Mouse (Mus musculus): ENCODE measurements around the gene Tas2r121. TPM values are rescaled to one million over a fixed set of nuclear protein-coding genes. Genes with fewer than 3 reads are reported as not detected.

The Tas2r121 gene
- total and polyA plus RNA-seq, 3 experiments, result not detected

DNA sequence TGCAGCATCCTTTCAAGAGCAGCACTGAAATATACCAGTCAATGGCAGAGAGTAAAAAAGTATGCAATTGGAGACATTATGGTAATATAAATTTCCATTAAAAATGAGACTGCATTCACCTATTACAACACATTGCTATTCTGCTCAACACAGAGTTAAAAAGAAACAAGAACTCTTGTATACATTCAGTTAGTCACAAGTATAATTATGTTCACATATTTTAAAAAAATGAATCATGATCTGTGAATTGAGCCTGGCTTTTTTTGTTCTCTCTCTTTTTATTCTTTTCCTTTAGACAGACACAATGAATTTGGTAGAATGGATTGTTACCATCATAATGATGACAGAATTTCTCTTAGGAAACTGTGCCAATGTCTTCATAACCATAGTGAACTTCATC, 44.2 kb downstream of the Tas2r121 start, which contains the start of gene Tas2r120:
Gene Tas2r120, plus strand, starts transcription at position 301 of the 400 bp plus-strand sequence.
- no peak within 1 kb of the TSS for H3K9ac ChIP-seq (ENCODE audit: insufficient read depth, low read depth)
- dilution Hi-C loops (cut with MboI; ENCODE audit: extremely low pct_ligation_motif_present, extremely low pct_unique_long_range_greater_than_20kb, low sequenced_read_pairs), result no loop called here

DNA sequence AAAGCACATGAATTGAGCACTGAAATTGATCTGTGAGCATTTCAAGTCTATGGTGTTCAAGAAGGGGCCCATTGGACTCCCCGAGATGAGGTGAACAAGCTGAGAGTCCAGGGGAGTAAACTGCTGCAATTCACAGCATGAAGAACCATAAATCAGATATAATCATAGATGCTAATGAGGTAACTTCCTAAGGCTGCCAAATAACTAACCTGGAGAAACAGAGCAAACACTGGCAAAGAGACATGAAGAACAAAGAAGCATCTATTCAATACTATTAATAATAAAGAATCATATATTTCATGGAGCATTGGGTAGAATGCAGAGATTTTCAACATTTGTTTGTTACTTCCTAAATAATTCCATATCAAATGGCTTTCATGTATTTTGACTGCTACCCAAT, 49.4 kb downstream of the Tas2r121 start, which contains the start of gene A630073D07Rik:
Gene A630073D07Rik, minus strand, starts transcription at position 101 of the 400 bp plus-strand sequence.
- Histone ChIP-seq H3K79me2 (replicated peaks; ENCODE audit: control insufficient read depth, extremely low read depth, insufficient read depth, poor library complexity, severe bottlenecking) (no peaks in the 10 kb centered on the region), H3K4me2 (ENCODE audit: insufficient read depth, low read depth, poor library complexity, severe bottlenecking) (no peak within 1 kb of the TSS), H3K9me3 (replicated peaks; ENCODE audit: low read length) (peaks cover under 1% of the 10 kb centered on the region), H3K36me3 (replicated peaks in 1 of 2; ENCODE audit: control insufficient read depth in 1 of 2, insufficient read depth in 1 of 2, low read length in 1 of 2) (no peaks in the 10 kb centered on the region), H3K4me3 (replicated peaks in 1 of 3; ENCODE audit: low read depth in 2 of 3, low read length in 2 of 3, poor library complexity in 1 of 3) (no peak within 1 kb of the TSS), H3K4me1 (ENCODE audit: control insufficient read depth in 1 of 2, insufficient read depth in 2 of 2) (no peaks in the 10 kb centered on the region), H3K27me3 (replicated peaks) (no peaks in the 10 kb centered on the region), H3K9ac (ENCODE audit: insufficient read depth, low read depth) (no peak within 1 kb of the TSS), H3K27ac (ENCODE audit: insufficient read depth, low read depth) (no peak within 1 kb of the TSS)
- DNase-seq (ENCODE audit: extremely low read depth), result no peak
- no peak for TF ChIP-seq JUN (IDR thresholded peaks at IDR 0.05; ENCODE audit: insufficient read depth, low read depth, low read length)
- no peak for TF ChIP-seq GABPA (IDR thresholded peaks at IDR 0.05; ENCODE audit: insufficient replicate concordance, low read depth, low read length)
- no peak for TF ChIP-seq ZC3H11A (IDR thresholded peaks at IDR 0.05; ENCODE audit: low read depth, low read length)
- no peak for TF ChIP-seq MAX (IDR thresholded peaks at IDR 0.05; ENCODE audit: low read length)
- no peak for TF ChIP-seq UBTF (IDR thresholded peaks at IDR 0.05; ENCODE audit: low read depth, low read length)
- no peak for TF ChIP-seq TCF12 (IDR thresholded peaks at IDR 0.05; ENCODE audit: low read depth, low read length)
- no peak for TF ChIP-seq POLR2A (IDR thresholded peaks at IDR 0.05; ENCODE audit: low read depth, low read length)
- TF ChIP-seq POLR2AphosphoS2 (IDR thresholded peaks at IDR 0.05; ENCODE audit: low read depth, low read length), result no peak
- dilution Hi-C loops (cut with MboI; ENCODE audit: extremely low pct_ligation_motif_present, extremely low pct_unique_long_range_greater_than_20kb, low sequenced_read_pairs) (no loop called here), in situ Hi-C loops (cut with MboI; ENCODE audit: low pct_ligation_motif_present, low pct_unique_long_range_greater_than_20kb, low sequenced_read_pairs) (no loop called here)

More for the DNA sequence above, 44.2 kb downstream of the Tas2r121 start, which contains the start of gene Tas2r120:
- H3K36me3 ChIP-seq (replicated peaks in 1 of 2; ENCODE audit: control insufficient read depth in 1 of 2, insufficient read depth in 1 of 2, low read length in 1 of 2), result no peaks in the 10 kb centered on the region
- H3K4me1 ChIP-seq (ENCODE audit: control insufficient read depth in 1 of 2, insufficient read depth in 2 of 2), result no peaks in the 10 kb centered on the region
- no peak for DNase-seq (ENCODE audit: extremely low read depth)
- H3K79me2 ChIP-seq (replicated peaks; ENCODE audit: control insufficient read depth, extremely low read depth, insufficient read depth, poor library complexity, severe bottlenecking), result no peaks in the 10 kb centered on the region
- TF ChIP-seq MEF2A (IDR thresholded peaks at IDR 0.05; ENCODE audit: borderline replicate concordance, low read depth, low read length) (no peak), MYC (IDR thresholded peaks at IDR 0.05; ENCODE audit: low read depth, low read length) (no peak), ZMIZ1 (IDR thresholded peaks at IDR 0.05; ENCODE audit: low read depth, low read length) (no peak), E2F4 (IDR thresholded peaks at IDR 0.05; ENCODE audit: insufficient replicate concordance, low read depth, low read length) (no peak), POLR2AphosphoS2 (IDR thresholded peaks at IDR 0.05; ENCODE audit: low read depth, low read length) (no peak), MAZ (IDR thresholded peaks at IDR 0.05; ENCODE audit: low read depth, low read length) (no peak), SMC3 (IDR thresholded peaks at IDR 0.05; ENCODE audit: low read depth, low read length) (no peak), NELFE (IDR thresholded peaks at IDR 0.05; ENCODE audit: low read depth, low read length) (no peak), CHD1 (IDR thresholded peaks at IDR 0.05; ENCODE audit: low read depth, low read length) (no peak)
- H3K4me3 ChIP-seq (replicated peaks in 1 of 3; ENCODE audit: low read depth in 2 of 3, low read length in 2 of 3, poor library complexity in 1 of 3), result no peak within 1 kb of the TSS
- no peak within 1 kb of the TSS for H3K4me2 ChIP-seq (ENCODE audit: insufficient read depth, low read depth, poor library complexity, severe bottlenecking)
- no peaks in the 10 kb centered on the region for H3K27me3 ChIP-seq (replicated peaks)
- peaks cover 14% of the 10 kb centered on the region for H3K9me3 ChIP-seq (replicated peaks; ENCODE audit: low read length)
- H3K27ac ChIP-seq (ENCODE audit: insufficient read depth, low read depth), result no peak within 1 kb of the TSS
- in situ Hi-C loops (cut with MboI; ENCODE audit: low pct_ligation_motif_present, low pct_unique_long_range_greater_than_20kb, low sequenced_read_pairs), result no loop called here

Other genes starting within 250 kb of the Tas2r121 start
- gene Prh1, start 131.2 kb downstream of the Tas2r121 start, total RNA-seq (2012; rRNA removed), result not detected in 2 replicates
- not detected in 2 replicates for gene Prh1, start 131.2 kb downstream of the Tas2r121 start, total RNA-seq (2014; rRNA removed)
- not detected in 2 replicates for gene Prh1, start 131.2 kb downstream of the Tas2r121 start, polyA plus RNA-seq (2012; ENCODE audit: insufficient read length, low read depth)
- not detected in 2 replicates for gene Prp2, start 105.1 kb downstream of the Tas2r121 start, total RNA-seq (2012; rRNA removed)
- not detected in 2 replicates for gene Prp2, start 105.1 kb downstream of the Tas2r121 start, total RNA-seq (2014; rRNA removed)
- gene Prp2, start 105.1 kb downstream of the Tas2r121 start, polyA plus RNA-seq (2012; ENCODE audit: insufficient read length, low read depth), result not detected in 2 replicates
- not detected in 2 replicates for gene A630073D07Rik, start 49.5 kb downstream of the Tas2r121 start, total RNA-seq (2012; rRNA removed)
- not detected in 2 replicates for gene A630073D07Rik, start 49.5 kb downstream of the Tas2r121 start, total RNA-seq (2014; rRNA removed)
- gene A630073D07Rik, start 49.5 kb downstream of the Tas2r121 start, polyA plus RNA-seq (2012; ENCODE audit: insufficient read length, low read depth), result not detected in 2 replicates
- not detected in 2 replicates for gene Tas2r120, start 44.1 kb downstream of the Tas2r121 start, total RNA-seq (2012; rRNA removed)
- gene Tas2r120, start 44.1 kb downstream of the Tas2r121 start, total RNA-seq (2014; rRNA removed), result not detected in 2 replicates
- gene Tas2r120, start 44.1 kb downstream of the Tas2r121 start, polyA plus RNA-seq (2012; ENCODE audit: insufficient read length, low read depth), result not detected in 2 replicates
- gene Tas2r122, start 10.9 kb upstream of the Tas2r121 start, total RNA-seq (2012; rRNA removed), result not detected in 2 replicates
- not detected in 2 replicates for gene Tas2r122, start 10.9 kb upstream of the Tas2r121 start, total RNA-seq (2014; rRNA removed)
- gene Tas2r122, start 10.9 kb upstream of the Tas2r121 start, polyA plus RNA-seq (2012; ENCODE audit: insufficient read length, low read depth), result not detected in 2 replicates
- not detected in 2 replicates for gene Tas2r115, start 37.0 kb upstream of the Tas2r121 start, total RNA-seq (2012; rRNA removed)
- not detected in 2 replicates for gene Tas2r115, start 37.0 kb upstream of the Tas2r121 start, total RNA-seq (2014; rRNA removed)
- gene Tas2r115, start 37.0 kb upstream of the Tas2r121 start, polyA plus RNA-seq (2012; ENCODE audit: insufficient read length, low read depth), result not detected in 2 replicates
- gene Tas2r124, start 53.7 kb upstream of the Tas2r121 start, total RNA-seq (2012; rRNA removed), result not detected in 2 replicates
- gene Tas2r124, start 53.7 kb upstream of the Tas2r121 start, total RNA-seq (2014; rRNA removed), result not detected in 2 replicates
- gene Tas2r124, start 53.7 kb upstream of the Tas2r121 start, polyA plus RNA-seq (2012; ENCODE audit: insufficient read length, low read depth), result not detected in 2 replicates
- gene Tas2r102, start 61.1 kb upstream of the Tas2r121 start, total RNA-seq (2012; rRNA removed), result not detected in 2 replicates
- not detected in 2 replicates for gene Tas2r102, start 61.1 kb upstream of the Tas2r121 start, total RNA-seq (2014; rRNA removed)
- gene Tas2r102, start 61.1 kb upstream of the Tas2r121 start, polyA plus RNA-seq (2012; ENCODE audit: insufficient read length, low read depth), result not detected in 2 replicates
- not detected in 2 replicates for gene Tas2r136, start 77.2 kb upstream of the Tas2r121 start, total RNA-seq (2012; rRNA removed)
- not detected in 2 replicates for gene Tas2r136, start 77.2 kb upstream of the Tas2r121 start, total RNA-seq (2014; rRNA removed)
- not detected in 2 replicates for gene Tas2r136, start 77.2 kb upstream of the Tas2r121 start, polyA plus RNA-seq (2012; ENCODE audit: insufficient read length, low read depth)
- not detected in 2 replicates for gene Tas2r117, start 101.8 kb upstream of the Tas2r121 start, total RNA-seq (2012; rRNA removed)
- not detected in 2 replicates for gene Tas2r117, start 101.8 kb upstream of the Tas2r121 start, total RNA-seq (2014; rRNA removed)
- gene Tas2r117, start 101.8 kb upstream of the Tas2r121 start, polyA plus RNA-seq (2012; ENCODE audit: insufficient read length, low read depth), result not detected in 2 replicates
- not detected in 2 replicates for gene Tas2r123, start 146.1 kb upstream of the Tas2r121 start, total RNA-seq (2012; rRNA removed)
- gene Tas2r123, start 146.1 kb upstream of the Tas2r121 start, total RNA-seq (2014; rRNA removed), result not detected in 2 replicates
- not detected in 2 replicates for gene Tas2r123, start 146.1 kb upstream of the Tas2r121 start, polyA plus RNA-seq (2012; ENCODE audit: insufficient read length, low read depth)
- not detected in 2 replicates for gene Tas2r116, start 154.4 kb upstream of the Tas2r121 start, total RNA-seq (2012; rRNA removed)
- not detected in 2 replicates for gene Tas2r116, start 154.4 kb upstream of the Tas2r121 start, total RNA-seq (2014; rRNA removed)
- gene Tas2r116, start 154.4 kb upstream of the Tas2r121 start, polyA plus RNA-seq (2012; ENCODE audit: insufficient read length, low read depth), result not detected in 2 replicates
- gene Tas2r110, start 167.0 kb upstream of the Tas2r121 start, total RNA-seq (2012; rRNA removed), result not detected in 2 replicates
- not detected in 2 replicates for gene Tas2r110, start 167.0 kb upstream of the Tas2r121 start, total RNA-seq (2014; rRNA removed)
- not detected in 2 replicates for gene Tas2r110, start 167.0 kb upstream of the Tas2r121 start, polyA plus RNA-seq (2012; ENCODE audit: insufficient read length, low read depth)
- not detected in 2 replicates for gene Tas2r113, start 192.0 kb upstream of the Tas2r121 start, total RNA-seq (2012; rRNA removed)
- not detected in 2 replicates for gene Tas2r113, start 192.0 kb upstream of the Tas2r121 start, total RNA-seq (2014; rRNA removed)
- not detected in 2 replicates for gene Tas2r113, start 192.0 kb upstream of the Tas2r121 start, polyA plus RNA-seq (2012; ENCODE audit: insufficient read length, low read depth)
- not detected in 2 replicates for gene Tas2r125, start 208.6 kb upstream of the Tas2r121 start, total RNA-seq (2012; rRNA removed)
- not detected in 2 replicates for gene Tas2r125, start 208.6 kb upstream of the Tas2r121 start, total RNA-seq (2014; rRNA removed)
- gene Tas2r125, start 208.6 kb upstream of the Tas2r121 start, polyA plus RNA-seq (2012; ENCODE audit: insufficient read length, low read depth), result not detected in 2 replicates